Mouse (Mus musculus): Measurements from ENCODE around the gene Ncoa7.

DNA sequence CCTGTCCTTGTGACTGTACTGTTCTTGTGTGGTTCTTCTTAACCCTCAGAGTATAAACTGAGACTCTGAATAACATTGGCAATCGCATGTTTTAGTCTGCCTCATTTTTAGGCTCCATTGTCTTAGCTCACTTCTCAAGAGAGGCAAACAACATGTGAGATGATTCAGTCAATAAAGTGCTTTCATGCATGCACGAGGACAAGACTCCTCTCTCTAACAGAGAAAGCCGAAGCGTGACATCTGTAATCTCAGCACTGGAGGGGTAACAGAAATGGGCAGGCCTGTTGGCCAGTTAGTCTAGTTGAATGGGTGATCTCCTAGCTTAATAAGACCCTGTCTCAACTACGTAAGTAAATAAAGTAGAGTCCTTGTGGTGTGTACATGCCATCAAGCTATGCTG is 95.1 kb downstream of the Ncoa7 start:
- TF ChIP-seq CTCF (conservative IDR thresholded peaks at IDR 0.05; ENCODE audit: insufficient read depth, insufficient read length, low read depth, low read length) (no peak), POLR2A (IDR thresholded peaks at IDR 0.05; ENCODE audit: low read depth, low read length) (no peak)
